Comparison of ENCODE assay signal across 8 mouse cellular contexts in genomic region chr13:70276884-70277378, GRCm38 (mm10).
A peak's percentile ranks its signal among the peaks of the same experiment; 100 is the strongest.
DNase-seq lines count a peak whose midpoint lies in the region; ATAC-seq and TF ChIP-seq lines count a peak whose summit lies in the region.
"Not testable (repeated sequence)": the region's sequence is repeated elsewhere in the genome, so short reads cannot be mapped to it uniquely, and the experiment has no call there.

No protein-coding gene starts in this region.

- H3K9ac ChIP-seq in heart, embryonic 12.5 days; heart, embryonic 15.5 days; kidney, embryonic 15.5 days; liver, embryonic 16.5 days (ENCODE audit: low read depth, low read length): not testable (repeated sequence)

- 65% methylated on average over 10 of the region's 10 CpGs for WGBS in heart, embryonic 12.5 days
- WGBS in heart, embryonic 15.5 days: 46% methylated on average over 10 of the region's 10 CpGs
- WGBS in kidney, embryonic 15.5 days: 60% methylated on average over 10 of the region's 10 CpGs
- 65% methylated on average over 10 of the region's 10 CpGs for WGBS in liver, embryonic 16.5 days (ENCODE audit: insufficient replicate concordance)

- H3K27ac ChIP-seq in heart, embryonic 12.5 days (ENCODE audit: poor library complexity, severe bottlenecking): peak overlapping the region; percentile 77
- peak overlapping the region; percentile 76 for H3K27ac ChIP-seq in heart, embryonic 15.5 days
- H3K27ac ChIP-seq in kidney, embryonic 15.5 days; liver, embryonic 16.5 days (ENCODE audit: low read length): not testable (repeated sequence)
- H3K27ac ChIP-seq in layer of hippocampus, adult 2 months: peak overlapping the region; percentile 86

- H3K36me3 ChIP-seq in heart, embryonic 12.5 days; heart, embryonic 15.5 days; kidney, embryonic 15.5 days; liver, embryonic 16.5 days (ENCODE audit: control insufficient read depth, insufficient read depth): not testable (repeated sequence)

- H3K4me3 ChIP-seq in heart, embryonic 12.5 days; heart, embryonic 15.5 days; kidney, embryonic 15.5 days (replicated peaks); layer of hippocampus, adult 2 months; liver, embryonic 16.5 days (ENCODE audit: low read depth, low read length): not testable (repeated sequence)

- H3K9me3 ChIP-seq in heart, embryonic 12.5 days (replicated peaks); heart, embryonic 15.5 days (replicated peaks); kidney, embryonic 15.5 days (replicated peaks); liver, embryonic 16.5 days (replicated peaks; ENCODE audit: control insufficient read depth, low read length): not testable (repeated sequence)

- peaks cover 21% of the 10 kb centered on the region for H3K4me1 ChIP-seq in heart, embryonic 12.5 days (replicated peaks)
- 0 out of 2 replicates have a peak, but pooled peaks cover 12% of the 10 kb centered on the region for H3K4me1 ChIP-seq in heart, embryonic 15.5 days (replicated peaks)
- H3K4me1 ChIP-seq in kidney, embryonic 15.5 days: peaks cover 18% of the 10 kb centered on the region
- H3K4me1 ChIP-seq in liver, embryonic 16.5 days (ENCODE audit: control insufficient read depth, low read depth, low read length): not testable (repeated sequence)

- not testable (repeated sequence) for H3K4me2 ChIP-seq in heart, embryonic 12.5 days; heart, embryonic 15.5 days; kidney, embryonic 15.5 days; liver, embryonic 16.5 days (ENCODE audit: low read depth, low read length)

- not testable (repeated sequence) for TF ChIP-seq CTCF in layer of hippocampus, adult 2 months (conservative IDR thresholded peaks at IDR 0.05)

- ATAC-seq in frontal cortex, adult (ENCODE audit: low TSS enrichment): peak; percentile 10; the same call in 1 of the 2 replicates
- peak; percentile 46; the same call in 1 of the 2 replicates for ATAC-seq in heart, embryonic 12.5 days (ENCODE audit: insufficient number of reproducible peaks, low FRiP score)
- peak; percentile 49; the same call in 1 of the 2 replicates for ATAC-seq in heart, embryonic 15.5 days (replicated peaks; ENCODE audit: insufficient number of reproducible peaks, insufficient read depth, low FRiP score, low read depth)
- ATAC-seq in kidney, embryonic 15.5 days (replicated peaks; ENCODE audit: low FRiP score): peak; percentile 60; the same call in 1 of the 2 replicates
- peak; percentile 11; the same call in 1 of the 2 replicates for ATAC-seq in liver, embryonic 16.5 days (ENCODE audit: low read depth)

- peak; percentile 24 for DNase-seq in brain, adult 2 months (ENCODE audit: low read depth, low spot score)
- DNase-seq in layer of hippocampus, adult 2 months (ENCODE audit: low spot score in 2 of 2): not testable (repeated sequence)
- DNase-seq in yolk sac, embryonic 10.5 days (ENCODE audit: low spot score): peak; percentile 27

- H3K27me3 ChIP-seq in heart, embryonic 12.5 days (replicated peaks); heart, embryonic 15.5 days; kidney, embryonic 15.5 days; liver, embryonic 16.5 days (ENCODE audit: control insufficient read depth, insufficient read depth, low read depth, low read length): not testable (repeated sequence)

Comparison
In these comparisons a context has a peak if more than half of its experiments do, and no peak if none do; other contexts are left out.
1. ATAC-seq: peak in every context shown above with its lines; median percentile 60 in kidney, embryonic 15.5 days; 49 in heart, embryonic 15.5 days; 46 in heart, embryonic 12.5 days; 11 in liver, embryonic 16.5 days; 10 in frontal cortex, adult.